Mouse (Mus musculus) liver, adult 2 months (tissue): ENCODE results near the gene Lrrc41. TPM values are rescaled to one million over a fixed set of nuclear protein-coding genes. Genes with fewer than 3 reads are reported as not detected.

ENCODE experiments used
- DNase-seq: peaks from one replicate; pipeline ENCODE4 v3.0.0-alpha.2; 2011; ENCODE audit warnings: low read depth, low spot score; ENCODE audit errors: extremely low read depth
- H3K27ac ChIP-seq: fragments of 200-500 bp; replicated peaks from 2 replicates; pipeline ENCODE4 v1.5.1; 2012; ENCODE audit warnings: low read depth, mild to moderate bottlenecking, control low read depth, inconsistent platforms, low read length; ENCODE audit not compliant: insufficient read depth
- H3K27me3 ChIP-seq: fragments of 200-500 bp; 2 replicates; pipeline ENCODE4 v1.6.1; 2012; ENCODE audit warnings: mild to moderate bottlenecking, moderate library complexity, low read length, inconsistent platforms; ENCODE audit not compliant: control insufficient read depth, insufficient read depth
- H3K36me3 ChIP-seq: fragments of 200-500 bp; 2 replicates; pipeline ENCODE4 v1.6.1; 2012; ENCODE audit warnings: low read length, inconsistent platforms; ENCODE audit not compliant: control insufficient read depth, insufficient read depth
- H3K4me1 ChIP-seq: fragments of 200-500 bp; 2 replicates; pipeline ENCODE4 v1.6.1; 2011; ENCODE audit warnings: low read length; ENCODE audit not compliant: control insufficient read depth, insufficient read depth
- H3K4me3 ChIP-seq: fragments of 200-500 bp; 2 replicates; pipeline ENCODE4 v1.5.1; 2011; ENCODE audit warnings: low read depth, mild to moderate bottlenecking, control low read depth, low read length, moderate library complexity; ENCODE audit not compliant: insufficient read depth
- H3K79me2 ChIP-seq: fragments of 200-500 bp; 2 replicates; pipeline ENCODE4 v1.6.1; 2012; ENCODE audit warnings: inconsistent platforms, mild to moderate bottlenecking, low read length, moderate library complexity; ENCODE audit not compliant: control insufficient read depth, insufficient read depth
- H3K9ac ChIP-seq: fragments of 200-500 bp; 2 replicates; pipeline ENCODE4 v1.6.1; 2012; ENCODE audit warnings: low read depth, mild to moderate bottlenecking, control low read depth, inconsistent platforms, low read length
- CTCF ChIP-seq: fragments of 200-500 bp; IDR thresholded peaks from 2 replicates; pipeline ENCODE4 v1.5.1; 2011; ENCODE audit warnings: low read depth, low read length, control low read depth
- POLR2A ChIP-seq: fragments of 200-500 bp; IDR thresholded peaks from 2 replicates; pipeline ENCODE4 v1.6.1; 2011; ENCODE audit warnings: low read length, control low read depth; ENCODE audit not compliant: insufficient read depth; ENCODE audit errors: extremely low read depth
- WGBS: fragments of 180-500 bp; shearing (Covaris S2); methylation state at CpG from one replicate; pipeline ENCODE4 v1.1.7; 2018; 5-methylcytosine and 5-hydroxymethylcytosine counted together
- polyA plus RNA-seq: library from polyadenylated mRNA; depleted of rRNA; stranded (reverse); fragments of >200 nt; gene quantifications from 2 replicates; pipeline ENCODE4 v1.2.3, GENCODE M21; 2012
- total RNA-seq: library from RNA; depleted of rRNA; stranded (reverse); fragments of >200 nt; gene quantifications from 2 replicates; pipeline ENCODE4 v1.2.3, GENCODE M21; 2014

The Lrrc41 gene
- total and polyA plus RNA-seq, 2 experiments = 18.5 to 45.8 TPM

DNA sequence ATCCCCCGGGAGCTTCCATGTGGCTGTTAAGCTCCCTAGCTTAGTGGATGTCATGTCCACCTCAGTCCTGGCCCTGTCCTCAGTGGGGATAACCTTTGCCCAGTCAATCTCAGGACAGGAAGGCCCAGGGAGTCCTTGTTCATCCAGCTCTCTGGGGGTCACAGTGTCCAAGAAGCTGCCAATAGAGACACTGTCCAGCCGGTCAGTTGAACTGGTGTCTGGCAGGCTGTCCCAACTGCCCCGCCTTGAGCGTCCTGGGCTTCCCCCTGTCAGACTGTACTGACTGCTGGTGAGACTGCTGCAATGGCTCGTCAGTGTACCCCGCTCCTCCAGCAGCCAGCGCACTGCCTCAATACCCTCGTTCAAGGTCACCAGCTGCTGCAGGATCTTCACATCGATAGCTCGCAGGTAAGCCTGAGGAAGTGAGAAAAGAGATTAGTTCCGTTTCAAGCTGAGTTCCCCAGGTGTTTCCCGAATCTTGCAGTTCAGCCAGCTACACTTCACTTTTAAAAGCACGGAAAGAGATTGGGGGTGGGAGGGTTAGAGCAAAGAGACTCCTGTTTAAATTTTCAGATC lies 62.4 kb downstream of the Lrrc41 start:
- no peak for DNase-seq
- 65% methylated on average over 13 of the region's 13 CpGs for WGBS
- TF ChIP-seq CTCF = no peak
- no peak for TF ChIP-seq POLR2A
- no peaks in the 10 kb centered on the region for H3K4me1 ChIP-seq
- H3K9ac ChIP-seq = no peak overlapping the region
- H3K27ac ChIP-seq = no peak overlapping the region
- no peaks in the 10 kb centered on the region for H3K79me2 ChIP-seq
- no peak overlapping the region for H3K4me3 ChIP-seq
- H3K27me3 ChIP-seq = no peaks in the 10 kb centered on the region
- H3K36me3 ChIP-seq = no peaks in the 10 kb centered on the region

DNA sequence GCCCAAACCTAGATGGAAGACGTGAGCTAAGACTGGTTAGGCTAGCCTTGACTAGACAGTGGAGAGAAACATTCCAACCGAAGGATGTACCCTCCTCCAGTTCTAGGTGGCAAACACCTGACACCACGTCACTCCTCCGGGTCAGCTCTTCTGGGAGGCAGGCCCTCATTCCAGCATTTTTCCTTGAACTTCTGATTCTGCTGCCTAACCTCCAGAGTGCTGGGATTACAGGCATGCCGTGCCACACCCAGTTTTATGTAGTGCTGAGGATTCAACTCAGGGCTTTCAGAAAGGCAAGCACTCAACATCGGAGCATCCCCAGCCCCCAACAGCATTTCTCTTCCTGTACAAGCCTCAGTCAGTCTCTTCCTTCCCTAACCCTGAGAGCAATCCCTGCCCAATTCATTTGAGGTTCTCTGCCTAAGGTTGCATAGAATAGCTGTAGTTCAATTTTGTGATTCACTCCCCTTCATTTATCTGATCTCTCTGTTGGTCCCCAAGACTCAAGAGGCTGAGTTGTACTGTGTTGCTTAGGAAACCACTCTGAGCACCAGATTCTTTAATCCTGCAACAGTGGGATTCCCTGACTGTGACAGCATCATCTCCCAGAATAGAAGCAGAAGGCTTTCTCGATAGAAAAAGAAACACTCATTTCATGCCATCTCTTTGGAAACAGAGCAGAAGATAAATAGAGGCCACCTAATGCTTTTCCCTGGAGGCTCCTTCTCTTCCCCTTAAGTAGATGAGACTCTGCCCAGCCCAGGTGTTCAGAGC lies 65.9 kb downstream of the Lrrc41 start:
- Histone ChIP-seq H3K27ac (no peak overlapping the region), H3K79me2 (no peaks in the 10 kb centered on the region), H3K4me3 (no peak overlapping the region), H3K4me1 (peaks cover 3% of the 10 kb centered on the region; the same call in 1 of the 2 replicates), H3K27me3 (no peaks in the 10 kb centered on the region), H3K9ac (no peak overlapping the region), H3K36me3 (no peaks in the 10 kb centered on the region)
- no peak for DNase-seq
- TF ChIP-seq POLR2A (no peak), CTCF (no peak)
- WGBS = 94% methylated on average over 7 of the region's 7 CpGs

DNA sequence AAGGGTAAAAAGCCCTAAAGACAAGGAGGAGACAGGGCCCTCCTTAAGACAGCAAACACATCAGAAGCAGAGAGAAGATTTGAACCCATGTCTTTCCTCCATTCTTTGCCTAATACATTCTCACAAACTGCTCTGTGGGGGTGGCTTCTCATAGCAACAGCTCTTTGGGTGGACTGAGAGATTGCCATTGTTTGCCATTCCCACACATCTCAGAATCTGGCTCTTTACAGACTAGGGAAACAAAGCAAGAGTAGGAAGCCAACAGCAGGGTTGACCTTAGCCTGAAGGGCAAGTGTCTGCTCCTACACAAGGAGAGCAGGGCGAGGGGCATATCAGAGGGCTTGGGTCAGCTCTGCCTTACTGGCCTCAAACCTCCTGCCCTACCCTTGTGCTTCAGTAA lies 66.7 kb downstream of the Lrrc41 start:
- no peaks in the 10 kb centered on the region for H3K27me3 ChIP-seq
- H3K27ac ChIP-seq = no peak overlapping the region
- no peak for DNase-seq
- H3K4me3 ChIP-seq = no peak overlapping the region
- H3K9ac ChIP-seq = no peak overlapping the region
- no peaks in the 10 kb centered on the region for H3K36me3 ChIP-seq
- 86% methylated on average over 1 of the region's 1 CpGs for WGBS
- peaks cover 3% of the 10 kb centered on the region; the same call in 1 of the 2 replicates for H3K4me1 ChIP-seq
- TF ChIP-seq POLR2A (no peak), CTCF (no peak)
- no peaks in the 10 kb centered on the region for H3K79me2 ChIP-seq

DNA sequence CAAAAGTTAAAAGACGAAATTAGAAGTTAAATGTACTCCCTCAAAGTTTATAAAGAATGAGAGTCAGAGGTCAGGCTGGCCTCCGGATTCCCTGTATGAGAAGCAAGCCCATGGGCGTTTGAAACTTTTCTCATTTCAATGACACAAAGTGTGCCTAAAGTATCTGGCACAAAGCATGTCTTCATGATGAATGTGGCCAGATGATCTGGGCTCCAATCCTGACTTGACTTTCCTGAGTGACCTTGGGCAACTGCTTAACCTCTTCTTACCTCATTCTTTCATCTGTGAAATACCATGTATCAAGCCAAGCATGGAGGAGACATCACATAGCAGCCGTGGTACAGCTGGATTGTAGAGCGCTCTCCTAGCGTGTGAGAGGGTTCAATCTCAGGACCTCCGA lies 67.2 kb downstream of the Lrrc41 start:
- H3K36me3 ChIP-seq = no peaks in the 10 kb centered on the region
- 90% methylated on average over 7 of the region's 7 CpGs for WGBS
- H3K4me3 ChIP-seq = no peak overlapping the region
- no peak overlapping the region for H3K9ac ChIP-seq
- peaks cover 3% of the 10 kb centered on the region; the same call in 1 of the 2 replicates for H3K4me1 ChIP-seq
- DNase-seq = no peak
- H3K79me2 ChIP-seq = no peaks in the 10 kb centered on the region
- H3K27ac ChIP-seq = no peak overlapping the region
- H3K27me3 ChIP-seq = no peaks in the 10 kb centered on the region
- TF ChIP-seq POLR2A (no peak), CTCF (no peak)

DNA sequence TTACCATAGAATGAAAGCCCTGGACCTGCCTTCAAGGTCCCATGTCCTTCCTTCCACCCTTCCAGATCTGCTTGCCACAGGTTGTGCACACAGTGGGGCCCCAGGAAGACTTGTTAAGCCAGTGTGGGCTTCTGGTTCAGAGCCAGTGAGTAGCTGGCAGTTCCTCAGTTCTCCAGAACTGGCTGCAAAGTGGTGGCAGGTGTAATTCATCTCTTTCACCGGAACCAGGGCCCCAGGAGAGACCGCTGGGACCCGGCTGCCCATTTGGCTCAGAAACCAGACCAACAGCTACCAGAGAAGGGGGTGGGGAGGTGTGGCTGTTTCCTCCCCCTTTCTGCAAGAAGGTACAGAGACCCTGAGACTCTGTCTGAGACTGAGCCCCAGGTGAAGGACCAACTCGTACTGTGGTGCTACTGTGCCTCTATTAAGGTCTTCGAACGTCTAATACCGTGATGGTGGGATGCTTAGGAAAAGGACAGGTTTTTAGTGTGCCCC lies 68.3 kb downstream of the Lrrc41 start:
- Histone ChIP-seq H3K27ac (no peak overlapping the region), H3K4me3 (no peak overlapping the region)
- no peak for DNase-seq

More for the DNA sequence above, 68.3 kb downstream of the Lrrc41 start:
- peaks cover 3% of the 10 kb centered on the region; the same call in 1 of the 2 replicates for H3K4me1 ChIP-seq
- TF ChIP-seq CTCF = no peak
- no peak for TF ChIP-seq POLR2A
- H3K36me3 ChIP-seq = no peaks in the 10 kb centered on the region
- no peak overlapping the region for H3K9ac ChIP-seq
- WGBS = 57% methylated on average over 7 of the region's 7 CpGs
- H3K79me2 ChIP-seq = no peaks in the 10 kb centered on the region
- no peaks in the 10 kb centered on the region for H3K27me3 ChIP-seq
